Mouse (Mus musculus) cerebellum, adult (tissue): Measurements from ENCODE around the gene Ifngr1.
"Not testable (repeated sequence)": the region's sequence is repeated elsewhere in the genome, so short reads cannot be mapped to it uniquely, and the experiment has no call there.

ENCODE experiments used
- ATAC-seq: cut with Nextera tagmentation; 2 replicates; pipeline ENCODE4 v1.9.2; 2017; ENCODE audit warnings: mild to moderate bottlenecking, moderate library complexity, mixed read lengths; ENCODE audit not compliant: insufficient number of reproducible peaks, low FRiP score, low TSS enrichment

The Ifngr1 gene

DNA sequence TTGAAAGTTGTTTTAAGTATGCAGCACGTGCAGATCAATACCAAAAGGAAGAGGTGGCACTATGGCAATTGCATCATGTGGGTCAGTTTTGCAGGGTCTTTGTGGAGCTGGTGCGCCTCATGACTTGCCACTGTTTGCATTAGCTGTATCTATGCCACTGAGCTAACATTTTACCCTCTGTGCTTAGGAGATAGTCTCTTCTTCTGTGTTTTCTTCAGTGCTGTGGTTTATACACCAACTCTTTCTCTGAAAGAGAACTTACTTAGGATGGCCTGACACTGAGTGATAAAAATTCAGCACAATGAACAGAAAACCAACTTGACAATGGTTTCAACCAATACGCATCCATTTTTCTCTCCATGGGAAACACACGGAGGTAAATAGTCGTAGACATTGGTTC lies 5.9 kb upstream of the Ifngr1 start:
- ATAC-seq: no peak

DNA sequence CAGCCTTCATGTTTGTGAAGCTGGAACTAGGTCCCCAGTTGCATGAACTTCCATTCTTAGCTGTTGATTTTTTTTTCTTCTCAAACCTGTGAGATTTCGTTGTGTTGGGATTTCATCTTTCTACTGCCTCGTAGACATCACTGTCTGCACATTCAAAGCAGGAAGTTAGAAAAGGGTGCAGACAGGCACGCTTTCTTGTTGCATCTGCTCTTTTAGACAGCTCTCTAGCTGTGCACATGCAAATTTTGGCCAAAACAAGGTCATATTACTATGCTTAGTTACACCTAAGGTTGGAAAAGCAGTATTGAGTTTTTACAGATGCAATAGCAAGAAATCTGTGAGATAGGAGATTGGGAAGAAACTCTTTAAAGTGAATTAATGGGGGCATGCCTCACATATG lies 4.5 kb upstream of the Ifngr1 start:
- ATAC-seq: no peak

DNA sequence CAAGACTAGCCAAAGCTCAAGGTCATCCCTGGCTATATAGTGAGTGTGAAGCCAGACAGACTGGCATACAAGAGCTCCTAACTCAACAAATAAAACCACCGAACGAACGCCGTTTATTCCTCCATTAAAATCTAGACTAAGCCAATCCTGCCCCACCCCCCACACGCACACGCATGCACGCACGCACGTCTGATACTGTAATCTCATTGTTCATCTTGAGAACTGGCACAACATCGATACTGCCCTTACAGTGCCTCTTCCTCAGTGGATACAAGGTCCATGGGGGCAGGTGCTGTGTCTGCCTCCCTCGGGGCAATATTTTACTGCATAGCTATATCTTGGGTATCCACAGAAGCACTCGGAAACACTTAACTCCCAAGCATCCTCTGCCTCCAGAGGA lies 2.1 kb upstream of the Ifngr1 start:
- ATAC-seq: no peak

DNA sequence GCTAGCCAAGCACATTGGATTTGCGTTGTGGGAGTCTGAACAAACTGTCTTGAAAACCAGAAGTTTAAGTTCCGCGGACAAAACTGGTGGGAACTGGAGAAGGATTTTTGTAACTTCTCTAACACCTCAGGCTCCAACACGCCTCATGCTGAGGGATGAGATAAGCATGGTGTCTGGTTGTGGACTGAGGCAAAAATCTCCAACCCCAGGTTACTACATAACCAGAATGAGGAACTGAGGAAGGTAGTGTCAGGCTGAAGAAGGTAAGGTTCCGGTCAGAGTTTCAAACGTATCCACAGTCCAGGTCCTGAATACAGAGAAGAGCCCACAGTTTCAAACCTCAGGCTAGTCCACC lies 486 bp upstream of the Ifngr1 start:
- no peak for ATAC-seq

DNA sequence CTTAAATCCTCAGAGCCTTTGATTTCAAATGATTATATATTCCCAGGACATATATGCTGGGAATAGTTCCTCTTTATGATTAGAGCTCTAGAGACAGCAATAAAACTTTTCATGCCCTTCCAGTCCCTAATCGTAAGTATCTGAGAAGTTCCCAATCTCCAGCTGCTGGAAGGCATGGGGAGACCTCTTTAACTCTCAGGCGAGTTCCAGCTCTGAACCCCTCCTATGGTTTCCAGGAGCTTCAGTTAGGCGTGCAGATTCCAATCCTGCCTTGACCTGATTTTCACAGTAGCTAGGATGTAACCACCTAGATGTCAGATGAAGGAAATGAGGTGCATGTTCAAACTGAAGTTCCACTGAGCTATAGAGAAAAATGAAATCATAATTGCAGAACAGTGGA lies 807 bp downstream of the Ifngr1 start:
- ATAC-seq: no peak

DNA sequence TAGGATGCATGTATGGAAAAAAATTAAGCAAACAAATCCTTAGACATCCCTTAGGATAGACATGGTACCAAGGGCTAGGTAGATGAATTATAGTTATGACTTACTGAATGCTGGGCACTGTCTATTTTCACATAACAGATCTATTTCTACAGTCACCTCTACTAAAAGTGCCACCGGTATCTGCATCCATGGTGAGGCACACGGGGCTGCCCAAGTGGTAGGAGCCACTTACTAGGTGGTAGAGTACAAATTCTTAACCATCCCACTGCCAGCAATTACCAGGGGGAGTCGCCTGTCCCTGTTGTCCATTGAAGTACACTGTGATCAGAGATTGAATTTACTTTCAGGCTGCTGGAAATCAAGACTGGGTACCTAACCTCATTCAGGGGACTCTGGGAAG lies 1.5 kb downstream of the Ifngr1 start:
- no peak for ATAC-seq

DNA sequence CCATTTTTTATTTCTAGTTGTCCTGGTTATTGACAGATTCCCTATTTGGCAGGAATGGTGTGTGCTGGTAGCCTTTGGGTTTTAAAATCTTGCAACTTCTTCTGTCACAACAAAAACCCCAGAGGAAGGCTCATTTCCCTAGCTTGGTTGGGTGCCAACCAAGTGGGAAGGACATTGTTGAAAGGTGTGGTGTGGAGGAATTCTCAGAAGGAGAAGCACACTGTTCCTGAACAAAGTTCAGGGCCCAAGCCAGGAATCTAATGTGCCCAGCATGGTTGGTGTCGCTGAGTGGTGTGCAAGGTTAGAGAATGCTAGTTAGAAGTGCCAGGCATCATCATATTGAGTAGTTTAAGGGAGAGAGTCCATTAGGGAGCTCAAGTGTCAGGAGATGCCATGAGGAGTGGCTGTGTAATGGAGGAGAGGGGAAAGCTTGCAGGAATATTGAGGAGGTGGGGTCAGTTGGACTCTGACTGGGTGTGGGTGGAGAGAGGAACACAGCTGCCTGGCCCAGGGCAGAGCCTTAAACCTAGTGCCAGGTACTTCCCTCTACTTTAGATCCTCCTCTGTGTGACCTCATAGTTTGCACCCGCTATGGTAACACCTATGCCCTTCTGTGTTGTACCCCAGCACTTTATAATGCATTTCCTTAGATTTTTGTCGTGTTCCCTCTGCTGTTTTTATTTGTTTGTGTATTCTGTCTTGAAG lies 2.6 kb downstream of the Ifngr1 start:
- ATAC-seq: no peak

DNA sequence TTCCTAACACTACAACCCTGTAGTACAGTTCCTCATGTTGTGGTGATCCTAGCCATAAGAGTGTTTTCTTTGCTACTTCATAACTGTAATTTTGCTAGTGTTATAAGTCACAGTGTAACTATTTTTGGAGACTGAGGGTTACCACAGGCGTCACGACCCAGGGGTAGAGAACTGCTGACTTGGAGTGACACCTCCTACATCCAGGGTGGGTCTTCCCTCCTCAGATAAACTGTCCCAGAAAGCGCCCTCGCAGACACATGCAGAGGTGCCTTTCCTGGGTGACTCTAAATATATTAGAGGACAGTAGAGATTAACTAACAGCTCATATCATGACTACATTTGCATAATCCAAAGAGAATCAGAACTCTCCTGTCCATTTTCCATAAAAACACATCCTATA lies 5.1 kb downstream of the Ifngr1 start:
- no peak for ATAC-seq

DNA sequence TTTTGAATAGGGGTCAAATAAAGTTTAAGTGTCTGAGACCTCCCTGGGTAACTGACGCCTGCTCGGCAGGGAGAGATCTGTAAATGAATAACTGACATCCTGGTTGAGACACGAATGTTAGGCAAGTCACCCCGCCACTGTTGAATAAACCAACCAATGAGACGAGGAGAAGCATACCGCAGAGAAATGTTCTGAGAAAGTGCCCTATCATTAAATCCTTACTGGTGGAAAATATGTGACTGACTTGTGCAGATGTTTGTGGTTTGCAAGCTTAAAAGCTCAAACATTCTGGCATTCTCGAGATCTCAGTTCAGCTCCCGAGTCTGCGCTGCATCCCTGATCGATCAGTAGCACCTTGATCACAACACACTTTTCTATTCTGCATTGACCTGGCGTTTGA lies 6.3 kb downstream of the Ifngr1 start:
- no peak for ATAC-seq

DNA sequence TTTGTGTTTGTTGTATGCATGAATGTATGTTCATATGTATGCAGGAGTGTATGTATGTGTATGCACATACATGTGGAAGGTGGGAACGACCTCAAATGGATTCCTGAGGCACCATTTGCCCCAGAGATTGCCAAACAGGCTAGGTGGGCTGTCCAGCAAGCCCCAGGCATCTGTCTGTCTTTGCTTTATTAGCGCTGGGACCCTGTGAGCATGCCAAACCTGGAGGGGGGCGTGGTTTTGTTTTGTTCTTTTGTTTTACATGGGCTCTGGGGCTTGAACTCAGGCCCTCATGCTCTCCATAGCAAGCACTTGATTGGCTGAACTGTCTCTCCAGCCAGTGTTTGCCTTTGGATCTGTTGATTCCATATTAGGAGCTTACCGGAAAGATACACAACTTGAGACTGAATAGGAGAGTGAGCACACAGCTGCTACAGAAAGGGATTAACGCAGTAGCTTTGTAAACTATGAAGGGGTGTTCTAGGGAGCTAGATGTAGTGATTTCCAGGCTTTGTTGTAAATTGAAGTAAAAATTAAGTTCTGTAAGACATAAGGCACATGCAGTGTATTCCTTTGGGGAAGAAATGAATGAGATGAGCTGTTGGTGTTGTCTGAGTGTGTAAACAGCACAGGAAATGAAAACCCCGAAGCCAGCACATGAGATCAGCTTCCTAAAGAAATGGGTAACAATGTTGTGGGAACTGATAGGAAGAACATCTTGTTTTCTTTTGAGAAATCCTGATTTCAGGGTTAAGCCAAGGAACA lies 7.8 kb downstream of the Ifngr1 start:
- no peak for ATAC-seq

DNA sequence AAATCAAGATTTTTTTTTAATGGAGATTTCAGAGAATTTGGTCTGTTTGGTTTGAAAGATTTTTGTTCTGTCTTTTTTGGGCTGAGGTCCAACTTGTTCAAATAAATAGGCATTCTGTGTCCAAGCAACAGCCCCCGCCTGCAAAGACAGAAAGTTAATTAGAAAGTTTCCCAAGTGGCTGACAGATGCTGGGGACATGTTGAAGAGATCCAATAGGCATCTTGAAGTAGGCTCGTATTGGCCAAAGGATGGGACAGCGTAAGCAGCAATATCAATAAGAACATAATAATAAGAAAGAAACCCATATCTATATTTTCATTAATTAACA lies 8.3 kb downstream of the Ifngr1 start:
- no peak for ATAC-seq

DNA sequence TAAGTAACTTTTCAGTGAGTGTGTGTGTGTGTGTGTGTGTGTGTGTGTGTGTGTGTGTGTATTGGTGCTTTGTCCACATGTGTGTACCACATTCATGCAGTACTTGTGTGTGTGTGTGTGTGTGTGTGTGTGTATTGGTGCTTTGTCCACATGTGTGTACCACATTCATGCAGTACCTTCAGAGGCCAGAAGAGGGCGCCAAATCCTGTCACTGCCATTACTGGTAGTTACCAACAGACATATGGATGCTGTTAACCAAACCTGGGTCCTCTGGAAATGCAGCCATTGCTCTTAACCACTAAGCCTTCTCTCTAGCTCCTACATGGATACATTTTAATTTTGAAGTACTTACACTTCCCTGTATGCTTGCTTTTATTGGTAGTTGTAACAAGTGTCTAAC lies 9.8 kb downstream of the Ifngr1 start:
- ATAC-seq: not testable (repeated sequence)

DNA sequence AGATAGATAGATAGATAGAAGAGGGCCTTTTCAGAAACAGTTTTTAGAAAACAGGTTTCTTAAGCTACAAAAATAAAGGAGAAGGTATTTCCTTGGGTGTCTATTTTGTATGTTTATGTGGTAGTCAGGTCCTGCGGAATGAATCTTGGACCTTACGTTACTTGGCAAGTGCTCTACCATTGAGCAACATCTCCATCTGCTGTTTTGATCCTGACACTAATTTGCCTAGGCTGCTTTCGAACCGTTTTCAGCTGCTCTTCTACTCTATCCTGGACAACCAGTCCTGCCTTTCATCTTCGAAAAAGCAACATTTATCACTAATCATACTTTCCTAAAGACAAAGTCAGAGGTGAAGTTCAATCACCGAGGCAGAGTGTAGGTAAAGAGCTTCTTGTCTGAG lies 11.5 kb downstream of the Ifngr1 start:
- ATAC-seq: no peak

DNA sequence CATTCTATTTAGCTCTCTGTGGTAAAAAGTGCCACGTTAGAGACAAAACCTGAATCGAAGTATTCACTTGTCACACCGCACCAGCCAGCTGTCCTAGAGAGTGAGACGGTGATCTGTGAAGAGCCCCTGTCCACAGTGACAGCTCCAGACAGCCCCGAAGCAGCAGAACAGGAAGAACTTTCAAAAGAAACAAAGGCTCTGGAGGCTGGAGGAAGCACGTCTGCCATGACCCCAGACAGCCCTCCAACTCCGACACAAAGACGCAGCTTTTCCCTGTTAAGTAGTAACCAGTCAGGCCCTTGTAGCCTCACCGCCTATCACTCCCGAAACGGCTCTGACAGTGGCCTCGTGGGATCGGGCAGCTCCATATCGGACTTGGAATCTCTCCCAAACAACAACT lies 17.4 kb downstream of the Ifngr1 start:
- ATAC-seq: no peak

DNA sequence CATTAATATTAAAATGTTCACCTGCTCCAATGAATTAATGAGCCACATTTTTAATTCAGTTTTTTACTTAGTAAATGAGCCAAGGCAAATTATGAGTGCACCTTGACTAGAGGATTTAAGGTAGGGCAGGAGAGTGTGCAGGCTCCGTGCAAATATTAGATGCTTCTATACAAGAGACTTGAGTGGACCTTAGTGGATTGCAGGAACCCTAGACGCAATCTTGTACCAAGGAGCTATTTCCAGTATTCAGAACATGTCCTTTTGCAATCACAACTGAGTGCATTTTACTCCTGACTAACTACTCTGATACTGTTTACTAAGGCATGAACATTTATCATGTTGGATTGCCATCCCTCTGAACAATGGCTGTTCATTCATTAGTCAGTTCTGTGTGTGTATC lies 19.9 kb downstream of the Ifngr1 start:
- ATAC-seq: no peak

DNA sequence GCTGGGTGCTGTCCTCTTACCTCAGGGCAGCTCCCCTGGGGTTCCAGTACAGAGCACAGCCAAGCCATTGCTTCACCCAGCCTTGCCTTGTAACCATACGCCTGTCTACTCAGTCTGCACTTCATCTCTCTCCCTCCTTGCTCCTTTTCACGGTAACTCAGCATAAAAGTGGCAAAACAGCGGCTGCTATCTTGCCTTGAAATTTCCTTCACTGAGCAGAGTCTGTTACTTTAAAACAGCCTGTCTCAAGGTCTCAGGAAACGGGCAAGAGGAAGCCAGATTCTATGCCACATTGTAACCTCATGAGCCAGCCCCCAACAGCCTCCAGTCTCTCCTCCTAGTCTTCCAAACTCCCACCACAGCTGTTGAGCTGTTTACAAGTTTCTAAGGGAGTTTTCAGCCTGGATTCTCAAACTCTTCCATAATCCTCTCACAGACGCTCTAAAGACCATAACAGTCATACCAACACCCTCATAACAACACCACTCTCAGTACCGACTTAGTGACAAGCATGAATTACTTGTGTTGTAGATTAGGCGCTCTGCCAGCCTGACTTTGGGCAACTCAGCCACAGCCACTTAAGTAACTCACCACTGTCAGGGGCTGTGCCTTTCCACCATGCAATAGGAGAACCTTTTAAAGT lies 21.5 kb downstream of the Ifngr1 start:
- ATAC-seq: no peak

DNA sequence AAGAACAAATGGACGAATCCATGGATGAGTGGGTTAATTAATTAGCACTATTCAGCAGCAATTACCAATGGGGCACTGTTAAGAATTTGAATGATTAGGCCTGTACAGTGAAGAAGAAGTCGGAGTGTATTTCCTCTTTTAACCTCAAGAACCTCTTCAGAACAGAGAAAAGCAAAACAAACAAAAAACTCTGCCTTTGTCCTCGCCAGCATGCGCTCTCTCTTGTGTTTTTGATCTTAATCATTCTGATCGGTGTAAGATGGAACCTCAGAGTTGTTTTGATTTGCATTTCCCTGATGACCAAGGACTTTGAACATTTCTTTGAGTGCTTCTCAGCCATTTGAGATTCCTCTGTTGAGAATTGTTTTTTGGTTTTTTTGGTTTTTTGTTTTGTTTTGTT lies 28.0 kb downstream of the Ifngr1 start:
- no peak for ATAC-seq

DNA sequence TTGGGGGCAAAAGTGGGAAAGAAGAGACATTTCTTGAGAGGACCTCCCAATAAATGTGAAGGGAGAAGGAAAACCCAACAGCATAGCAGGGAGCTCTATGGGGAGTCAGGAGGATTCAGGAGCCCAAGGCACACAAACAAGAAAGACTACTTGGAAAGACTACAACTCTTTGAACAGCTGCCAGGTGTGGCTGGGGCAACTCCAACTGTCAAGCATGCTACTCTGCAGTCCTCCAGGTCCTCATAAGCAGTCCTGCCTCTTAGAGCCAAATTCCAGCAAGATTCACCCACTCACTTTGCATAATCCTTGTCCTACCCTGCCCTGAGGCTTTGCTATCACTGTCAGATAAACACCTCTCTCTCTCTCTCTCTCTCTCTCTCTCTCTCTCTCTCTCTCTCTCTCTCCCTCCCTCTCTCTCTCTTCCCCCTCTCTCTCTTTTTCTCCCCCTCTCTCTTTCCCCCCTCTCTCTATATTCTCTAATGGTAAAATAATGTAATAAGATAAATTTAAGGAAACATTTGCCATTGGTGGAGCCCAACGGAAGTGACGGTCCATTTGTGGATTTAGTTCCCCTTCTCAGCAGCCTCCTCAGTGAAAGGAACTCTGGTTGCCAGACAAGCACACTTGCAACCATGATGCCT lies 29.8 kb downstream of the Ifngr1 start, which contains the start of gene Il22ra2:
Gene Il22ra2, plus strand, starts transcription at position 591 of the 641 bp plus-strand sequence.
- no peak for ATAC-seq

DNA sequence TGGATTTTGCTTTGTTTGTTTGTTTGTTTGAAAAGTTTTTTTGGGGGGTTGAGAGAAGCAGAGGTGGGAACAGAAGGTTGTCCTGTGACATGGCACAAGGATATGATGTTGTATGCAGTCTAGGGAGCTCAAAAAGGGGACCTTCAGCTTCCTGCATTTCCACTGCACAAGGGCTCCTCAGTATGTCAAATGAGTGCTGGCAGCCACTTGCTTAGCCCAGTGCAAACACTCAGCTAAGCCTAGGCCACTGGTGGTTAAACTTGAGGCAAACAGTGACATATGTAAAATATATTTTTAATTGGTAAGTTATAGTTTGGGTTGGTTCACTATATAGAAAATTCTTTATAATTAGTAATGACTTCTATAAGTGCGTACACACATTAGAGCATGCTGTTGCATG lies 32.9 kb downstream of the Ifngr1 start:
- ATAC-seq: no peak

DNA sequence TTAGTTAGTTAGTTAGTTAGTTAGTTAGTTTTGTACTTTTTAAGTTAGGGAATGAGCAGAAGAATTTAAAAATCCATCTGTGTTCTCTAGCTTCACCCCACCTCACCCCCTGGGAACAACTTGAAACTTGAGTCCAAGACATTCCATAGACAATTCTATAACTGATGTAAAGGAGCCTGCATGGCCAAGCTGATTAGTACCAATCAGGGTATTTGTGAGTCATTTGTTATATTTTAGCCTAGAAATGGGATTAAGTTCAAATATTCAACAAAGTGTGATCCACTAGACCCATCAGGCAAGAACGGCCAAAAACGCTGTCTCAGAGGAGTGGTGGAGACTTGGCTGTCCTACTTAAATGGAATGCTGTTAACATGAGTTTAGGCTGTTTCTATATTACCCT lies 35.6 kb downstream of the Ifngr1 start:
- no peak for ATAC-seq

DNA sequence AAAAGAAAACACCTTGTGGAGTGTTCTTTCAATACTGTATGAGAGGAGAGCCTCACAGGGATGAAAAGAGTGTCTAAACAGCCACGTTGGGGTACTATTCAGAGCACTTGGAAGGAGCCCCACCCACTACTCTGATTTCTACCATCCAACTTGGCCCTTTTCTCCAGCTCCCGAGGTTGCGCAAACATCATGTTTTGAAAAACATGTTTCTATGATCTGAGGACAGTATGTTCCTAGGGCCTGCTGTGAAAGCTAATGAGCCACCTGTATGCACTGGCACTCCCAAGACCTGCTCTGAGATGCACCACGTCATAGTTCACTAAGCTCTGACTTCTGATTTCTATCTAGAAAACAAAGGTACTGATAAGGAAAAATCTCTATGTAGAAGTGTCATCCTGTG lies 36.0 kb downstream of the Ifngr1 start:
- ATAC-seq: no peak
